Mouse (Mus musculus): Measurements from ENCODE around the gene Ppp1r35.

DNA sequence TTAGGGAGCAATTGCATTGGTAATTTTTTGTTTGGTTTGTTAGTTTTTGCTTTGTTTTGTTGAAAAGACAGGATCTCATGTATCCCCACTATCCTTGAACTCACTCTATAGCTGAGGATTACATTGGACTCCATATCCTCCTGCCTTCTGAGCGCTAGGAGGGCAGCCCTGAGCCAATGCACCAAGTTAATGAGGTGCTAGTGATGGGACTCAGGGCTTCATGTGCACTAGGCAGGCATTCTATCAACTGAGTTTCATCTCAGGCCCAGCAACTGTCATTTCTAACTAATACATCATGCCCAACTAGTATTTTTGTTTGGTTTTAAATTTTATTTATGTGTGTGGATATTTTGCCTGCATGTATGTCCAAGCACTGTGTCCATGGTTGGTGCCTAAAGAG, 27.5 kb downstream of the Ppp1r35 start:
- TF ChIP-seq POLR2A (IDR thresholded peaks at IDR 0.05; ENCODE audit: borderline replicate concordance, extremely low read depth, insufficient read depth, insufficient read length, poor library complexity, severe bottlenecking) (no peak), CTCF (IDR thresholded peaks at IDR 0.05; ENCODE audit: borderline replicate concordance, extremely low read depth, insufficient read depth, insufficient read length) (no peak)
